Mouse (Mus musculus) ES-E14 (cell line): ENCODE results near the gene Dscam.

Source experiments
- MAFK ChIP-seq: IDR thresholded peaks from 2 replicates; pipeline ENCODE4 v1.6.1; 2014; ENCODE audit warnings: mild to moderate bottlenecking, low read depth, low read length, inconsistent platforms; ENCODE audit not compliant: insufficient read depth
- ZC3H11A ChIP-seq: IDR thresholded peaks from 2 replicates; pipeline ENCODE4 v1.6.1; 2012; ENCODE audit warnings: low read depth, mild to moderate bottlenecking, inconsistent platforms, low read length, borderline replicate concordance

GRCm38 (mm10) chr16:96788286-96788685, 382.3 kb downstream of the Dscam start:
- TF ChIP-seq MAFK (no peak), ZC3H11A (no peak)
